Mouse (Mus musculus) lung, adult 2 months (tissue): ENCODE data around the gene Gpld1.

Source experiments
- CTCF ChIP-seq: fragments of 200-500 bp; IDR thresholded peaks from 2 replicates; pipeline ENCODE4 v1.5.1; 2011; ENCODE audit warnings: mild to moderate bottlenecking, low read length, control low read depth; ENCODE audit not compliant: insufficient read depth
- POLR2A ChIP-seq: fragments of 200-500 bp; IDR thresholded peaks from 2 replicates; pipeline ENCODE4 v1.6.1; 2011; ENCODE audit warnings: low read depth, mild to moderate bottlenecking, control low read depth, low read length, borderline replicate concordance; ENCODE audit errors: extremely low read depth

DNA sequence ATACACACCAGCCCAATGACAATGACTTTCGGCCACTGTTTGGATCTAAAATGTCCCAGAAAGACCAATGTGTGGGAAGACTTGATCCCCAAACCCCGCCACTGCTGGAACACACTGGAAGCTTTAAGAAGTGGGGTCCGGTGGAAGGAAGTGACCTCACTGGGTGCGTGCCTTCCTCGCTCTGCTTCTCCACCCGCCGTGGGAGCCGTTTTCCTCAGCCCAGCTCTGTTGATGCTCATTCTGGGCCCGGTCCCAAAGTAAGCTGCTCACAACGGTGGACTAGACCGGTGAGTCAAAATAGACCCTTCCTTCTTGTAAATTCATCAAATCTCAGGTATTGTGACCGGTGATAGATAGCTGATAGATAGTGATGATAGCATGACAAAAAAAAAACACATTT is 37.5 kb upstream of the Gpld1 start:
- TF ChIP-seq CTCF: no peak
- no peak for TF ChIP-seq POLR2A
